Mouse (Mus musculus): ENCODE measurements around the gene Cd79a.
A peak's percentile ranks its signal among the peaks of the same experiment; 100 is the strongest.

Gene Cd79a

DNA sequence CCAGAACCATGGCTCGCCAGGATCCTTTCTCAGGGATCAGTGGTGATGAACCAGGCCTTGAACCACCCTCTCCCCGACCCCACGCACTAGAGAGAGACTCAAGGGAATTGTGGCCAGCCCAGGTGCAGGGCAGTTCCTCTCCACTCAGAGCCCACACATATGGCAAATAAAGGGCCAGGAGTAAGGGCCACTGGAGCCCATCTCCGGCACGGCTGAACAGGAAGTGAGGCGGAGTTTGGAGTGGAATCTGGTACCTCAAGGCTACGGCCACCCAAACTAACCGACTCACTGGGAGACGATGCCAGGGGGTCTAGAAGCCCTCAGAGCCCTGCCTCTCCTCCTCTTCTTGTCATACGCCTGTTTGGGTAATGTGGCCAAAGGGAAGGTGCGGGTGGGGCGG lies at the start of gene Cd79a:
Cd79a (plus strand) TSS at position 158 of the 400 bp plus-strand sequence.
- no peak for DNase-seq (ENCODE audit: low read depth)

DNA sequence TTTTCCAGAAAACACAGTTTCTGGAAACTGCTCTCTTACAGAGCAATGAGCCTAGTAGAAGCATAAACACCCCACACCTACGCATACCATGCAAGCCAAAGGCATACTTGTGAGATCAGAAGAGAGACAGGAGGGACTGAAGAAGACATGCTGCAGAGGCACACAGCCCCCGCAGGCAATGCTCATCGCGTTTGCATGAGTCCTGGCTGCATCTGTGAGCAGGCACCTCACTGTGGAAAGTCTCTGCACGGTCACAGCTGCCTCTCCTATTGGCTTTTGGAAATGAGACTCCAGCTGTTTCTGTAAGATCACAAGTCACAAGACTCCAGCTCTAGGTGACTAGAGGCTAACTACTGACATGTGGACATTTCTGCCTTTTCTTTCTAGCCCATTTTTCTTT lies 47.0 kb upstream of the Cd79a start:
- DNase-seq (ENCODE audit: low read depth), result peak; percentile 38

DNA sequence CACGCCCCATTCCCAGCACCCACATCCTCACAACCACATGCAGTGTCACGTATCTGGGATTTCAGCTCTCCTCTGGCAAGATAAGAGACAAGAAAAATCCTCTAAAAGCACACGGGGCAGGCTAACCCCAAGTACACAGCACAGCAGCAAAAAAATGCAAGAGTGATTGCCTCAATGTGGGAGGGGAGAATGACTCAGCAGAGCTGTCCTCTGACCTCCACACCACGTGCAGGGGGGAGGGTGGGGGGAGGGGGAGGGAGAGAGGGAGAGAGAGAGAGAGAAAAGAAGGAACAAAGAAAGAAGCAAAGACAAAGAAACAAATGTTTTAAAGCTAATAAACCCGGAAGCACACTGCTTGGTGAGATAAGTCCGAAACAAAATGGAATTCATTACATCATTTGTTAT lies 46.3 kb upstream of the Cd79a start:
- DNase-seq (ENCODE audit: low read depth), result peak; percentile 85

DNA sequence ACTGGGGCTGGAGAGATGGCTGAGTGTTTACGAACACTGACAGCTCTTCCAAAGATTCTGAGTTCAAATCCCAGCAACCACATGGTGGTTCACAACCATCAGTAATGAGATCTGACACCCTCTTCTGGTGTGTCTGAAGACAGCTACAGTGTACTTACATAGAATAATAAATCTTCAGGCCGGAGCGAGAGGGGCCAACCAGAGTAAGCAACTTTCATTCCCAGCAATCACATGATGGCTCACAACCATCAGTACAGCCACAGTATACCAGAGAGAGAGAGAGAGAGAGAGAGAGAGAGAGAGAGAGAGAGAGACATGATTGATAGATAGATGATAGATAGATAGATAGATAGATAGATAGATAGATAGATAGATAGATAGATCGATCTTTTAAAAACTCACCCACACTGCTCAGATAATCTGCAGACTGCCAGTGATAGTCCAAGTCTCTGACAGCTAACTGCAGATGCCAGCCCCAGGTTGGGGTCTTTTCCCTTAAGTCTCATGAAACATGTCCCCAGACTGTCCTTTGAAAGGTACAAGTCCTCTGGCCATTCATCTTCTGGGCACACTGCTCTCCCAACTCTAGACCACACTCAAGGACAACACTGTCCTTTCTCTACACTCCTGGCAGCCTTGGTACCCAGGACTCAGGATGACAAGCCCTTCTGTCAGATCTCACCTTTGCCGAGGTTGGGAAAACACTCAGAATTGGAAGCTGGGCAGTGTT lies 45.4 kb upstream of the Cd79a start:
- no peak for DNase-seq (ENCODE audit: low read depth)

DNA sequence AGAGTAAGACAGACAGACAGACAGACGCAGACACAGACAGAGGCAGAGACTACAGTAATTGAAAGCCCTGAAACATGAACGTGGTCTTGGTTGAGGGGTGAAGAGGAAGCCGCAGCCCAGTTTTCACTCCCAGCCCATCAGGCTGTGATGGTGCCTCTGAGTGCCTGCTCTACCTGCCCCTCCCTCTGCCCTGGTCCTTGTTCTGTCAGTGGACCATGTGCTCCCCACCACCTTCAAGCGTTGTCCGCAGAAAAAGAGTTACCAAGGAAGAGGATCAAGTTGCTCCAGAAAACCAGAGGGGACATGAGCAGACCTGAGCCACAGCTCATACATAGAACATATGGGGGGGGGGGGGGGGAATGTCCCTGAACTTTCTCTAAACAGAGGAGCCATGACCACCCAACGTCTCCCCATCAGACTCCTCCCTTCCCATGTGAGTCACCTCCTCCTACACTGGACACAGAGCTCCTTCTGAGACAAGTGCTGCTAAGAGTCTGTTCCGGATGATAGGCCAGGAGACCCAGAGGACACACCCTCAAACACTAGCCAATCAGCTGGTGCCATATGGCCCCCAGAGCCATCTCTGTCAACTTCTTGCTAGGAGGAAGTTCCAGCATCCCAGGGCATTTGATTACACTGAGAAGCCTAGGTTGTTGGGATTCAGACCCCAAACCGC lies 44.5 kb upstream of the Cd79a start:
- peak; percentile 29 for DNase-seq (ENCODE audit: low read depth)

DNA sequence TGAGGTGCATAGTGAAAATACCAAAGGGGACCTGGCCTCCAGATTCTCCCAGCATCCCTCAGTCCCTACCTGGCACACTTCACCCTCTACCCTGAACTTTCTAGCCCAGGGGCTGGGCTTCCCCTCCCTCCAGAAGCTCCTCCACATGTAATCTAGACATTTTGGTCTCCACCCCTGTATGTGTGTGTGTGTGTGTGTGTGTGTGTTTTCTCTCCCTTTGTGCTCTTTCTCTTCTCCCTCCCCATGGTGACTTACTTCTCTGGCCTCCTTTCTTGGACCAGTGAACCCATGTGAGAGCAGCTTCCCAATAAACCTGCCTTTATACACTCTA lies 44.0 kb upstream of the Cd79a start:
- peak; percentile 17 for DNase-seq (ENCODE audit: low read depth)

DNA sequence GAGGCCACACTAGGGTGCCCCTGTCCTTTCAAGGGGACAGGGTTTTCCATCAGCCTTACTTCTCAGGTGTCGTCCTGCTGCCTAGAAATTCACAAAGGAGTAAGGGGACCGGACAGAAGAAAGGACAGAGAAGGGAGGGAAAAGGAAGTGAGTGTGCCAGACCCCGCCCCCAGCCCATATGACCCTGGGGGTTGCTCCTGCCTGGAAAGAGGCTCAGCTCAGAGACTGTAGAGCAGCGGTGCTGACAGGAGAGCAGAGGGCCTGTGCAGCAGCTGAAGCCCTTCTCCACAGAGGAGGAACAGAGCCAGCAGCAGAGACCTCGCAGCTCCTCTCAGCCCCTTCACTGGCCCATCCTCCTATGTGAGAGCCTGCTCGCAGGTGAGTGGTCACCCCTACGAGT lies 43.5 kb upstream of the Cd79a start:
- peak; percentile 29 for DNase-seq (ENCODE audit: low read depth)

DNA sequence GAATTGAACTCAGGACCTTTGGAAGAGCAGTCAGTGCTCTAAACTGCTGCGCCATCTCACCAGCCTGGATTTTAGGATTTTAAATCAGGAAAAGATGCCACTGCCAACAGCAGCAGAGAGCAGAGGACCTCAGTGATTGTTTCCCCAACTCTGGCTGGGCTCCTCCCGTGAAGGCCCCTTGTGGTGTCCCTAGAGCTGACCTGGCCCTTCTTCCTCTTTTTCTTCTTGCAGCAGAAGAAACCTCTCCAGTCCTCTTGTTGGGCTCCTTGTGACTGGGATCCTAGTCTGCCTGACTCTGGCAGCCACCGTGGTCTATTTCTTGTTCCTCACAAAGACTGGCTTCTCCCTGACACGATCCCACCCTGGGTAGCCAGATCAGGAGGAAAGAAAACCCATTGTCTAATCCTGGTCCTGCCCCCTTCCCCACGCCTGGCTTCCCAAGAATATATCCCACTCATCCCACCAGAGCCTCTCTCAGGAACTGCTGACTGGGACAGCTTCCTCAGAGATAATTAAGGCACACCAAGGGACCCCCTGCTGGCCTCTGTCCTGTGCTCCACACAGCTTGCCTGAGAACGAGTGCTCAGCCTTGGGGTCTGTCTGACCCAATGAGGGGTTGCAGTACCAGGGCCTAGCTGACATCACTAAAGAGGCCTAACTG lies 40.6 kb upstream of the Cd79a start:
- DNase-seq (ENCODE audit: low read depth), result no peak

DNA sequence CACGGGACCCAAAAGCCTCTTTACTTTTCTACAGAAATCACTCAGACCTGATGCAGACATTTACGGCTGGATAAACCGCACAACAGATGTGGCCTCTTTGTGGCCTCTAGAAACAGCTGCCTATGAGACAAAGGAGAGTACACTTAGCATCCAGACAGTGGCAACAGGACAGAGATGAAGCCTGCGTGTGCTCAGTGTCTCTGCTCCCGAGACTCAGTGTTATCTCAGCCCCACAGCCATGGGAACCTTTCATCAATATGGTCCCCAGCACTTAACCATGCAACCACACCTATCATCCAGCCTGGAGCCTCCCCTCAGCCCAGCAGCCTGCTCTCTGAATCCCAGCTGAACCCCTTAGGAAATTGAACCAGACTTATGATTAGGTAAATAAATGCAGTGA lies 37.9 kb upstream of the Cd79a start:
- no peak for DNase-seq (ENCODE audit: low read depth)

DNA sequence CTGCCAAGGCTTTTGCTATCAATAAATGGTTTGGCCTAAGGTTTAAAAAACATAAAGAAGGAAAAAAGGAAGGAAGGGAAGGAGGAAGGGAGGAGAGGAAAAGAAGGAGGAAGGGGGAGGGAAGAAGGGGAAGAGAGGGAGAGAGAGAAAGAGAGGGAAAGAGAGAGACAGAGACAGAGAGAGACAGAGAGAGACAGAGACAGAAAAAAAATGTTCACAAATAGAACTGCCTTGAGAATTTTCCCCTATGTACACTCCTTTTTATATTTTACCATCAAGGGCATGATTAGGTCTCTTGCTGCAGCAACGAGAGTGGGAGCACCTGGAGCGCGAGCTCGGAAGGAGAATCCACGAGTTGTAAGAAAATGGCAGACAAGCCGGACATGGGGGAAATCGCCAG lies 35.3 kb upstream of the Cd79a start, which contains the start of gene Gm9844:
Gm9844 (plus strand) TSS at position 301 of the 400 bp plus-strand sequence.
- no peak for DNase-seq (ENCODE audit: low read depth)

DNA sequence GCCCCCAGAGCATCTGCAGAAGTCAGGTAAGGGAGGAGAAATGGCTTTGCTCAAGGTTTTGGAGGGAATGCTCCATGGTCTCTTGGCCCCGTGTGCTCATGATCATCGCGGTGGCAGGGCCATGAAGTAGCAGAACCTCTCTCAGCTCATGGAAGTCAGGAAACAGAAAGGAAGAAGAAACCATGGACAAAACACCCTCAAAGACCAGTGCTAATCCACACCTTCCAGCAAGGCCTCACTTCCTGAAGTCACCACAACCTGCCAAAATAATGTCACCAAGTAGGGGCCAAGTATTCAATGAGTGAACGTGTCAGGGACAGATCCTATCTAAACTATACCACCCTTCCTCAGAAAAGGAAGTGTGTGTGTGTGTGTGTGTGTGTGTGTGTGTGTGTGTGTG lies 34.3 kb upstream of the Cd79a start:
- no peak for DNase-seq (ENCODE audit: low read depth)

DNA sequence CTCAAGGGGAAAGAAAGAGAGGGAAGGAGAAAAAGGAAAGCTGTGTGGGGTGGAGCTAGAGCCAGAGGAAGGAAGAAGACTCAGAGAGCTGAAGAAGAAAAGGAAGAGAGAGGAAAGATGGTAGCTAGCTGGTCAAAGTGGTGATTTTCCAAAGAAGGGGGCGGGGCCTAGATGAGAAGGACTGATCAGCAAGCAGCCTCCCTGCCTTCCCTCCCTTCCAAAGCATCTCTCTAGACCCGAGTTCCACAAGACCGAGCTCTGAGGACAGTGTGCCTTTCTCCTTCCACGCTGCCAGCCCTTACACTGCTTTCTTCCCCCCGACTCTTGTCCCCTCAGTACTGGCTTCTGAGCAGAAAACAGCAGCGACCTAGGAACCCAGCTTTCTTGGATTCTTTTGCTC lies 33.0 kb upstream of the Cd79a start:
- DNase-seq (ENCODE audit: low read depth), result peak; percentile 34

DNA sequence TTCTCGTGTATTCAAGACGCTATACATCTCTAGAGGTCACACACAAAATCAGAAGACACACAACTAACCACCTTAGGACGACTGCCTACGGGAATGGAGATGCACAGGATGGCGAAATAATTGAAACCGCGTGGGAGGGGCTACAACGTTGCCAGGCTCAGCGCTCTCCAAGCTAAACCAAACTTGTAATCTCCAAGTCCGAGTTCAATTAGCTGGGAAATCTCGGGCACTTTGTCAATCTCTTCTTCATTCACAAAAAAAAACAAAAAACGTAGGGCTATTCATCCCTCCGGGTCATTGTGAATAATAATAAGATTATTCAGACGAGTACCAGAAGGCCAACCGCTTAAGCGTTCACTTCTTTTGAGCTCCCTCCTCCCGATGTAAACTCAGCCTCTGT lies 28.1 kb upstream of the Cd79a start:
- no peak for DNase-seq (ENCODE audit: low read depth)

DNA sequence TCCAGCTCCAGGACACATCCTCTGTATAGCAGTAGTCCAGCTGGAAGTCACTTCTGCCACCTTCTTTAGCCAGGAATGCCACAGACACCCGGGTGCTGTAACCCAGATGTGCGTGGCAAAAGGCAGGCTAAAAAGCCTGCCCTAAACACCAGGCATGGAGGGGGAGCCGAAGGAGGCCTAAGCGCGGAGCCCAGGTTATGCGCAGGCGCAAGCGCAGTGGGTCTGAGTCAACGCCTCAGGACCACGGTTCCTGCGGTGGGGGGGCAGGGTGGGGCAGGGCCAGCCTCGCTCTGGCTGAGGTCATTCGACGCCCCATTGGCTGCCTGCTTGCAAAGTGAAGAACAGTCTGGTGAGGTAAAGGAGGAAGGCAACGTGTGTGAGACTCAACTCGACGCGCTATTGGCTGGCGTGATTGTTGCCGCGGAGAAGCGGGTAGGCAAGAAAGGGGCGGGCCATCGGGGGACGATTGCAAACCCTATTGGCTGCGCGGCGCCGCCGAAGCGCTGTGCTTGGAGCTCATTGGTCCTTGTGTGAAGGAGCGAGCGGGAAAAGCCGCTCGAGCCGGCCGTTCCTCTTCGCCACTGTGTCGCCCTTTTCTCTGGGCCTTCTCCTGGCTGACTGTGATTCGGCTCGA lies 27.5 kb upstream of the Cd79a start, which contains the start of the genes Lypd4 and Dmrtc2:
Lypd4 (minus strand) TSS at position 410 of the 634 bp plus-strand sequence.
Dmrtc2 (plus strand) TSS at position 526 of the 634 bp plus-strand sequence.
- no peak for DNase-seq (ENCODE audit: low read depth)

DNA sequence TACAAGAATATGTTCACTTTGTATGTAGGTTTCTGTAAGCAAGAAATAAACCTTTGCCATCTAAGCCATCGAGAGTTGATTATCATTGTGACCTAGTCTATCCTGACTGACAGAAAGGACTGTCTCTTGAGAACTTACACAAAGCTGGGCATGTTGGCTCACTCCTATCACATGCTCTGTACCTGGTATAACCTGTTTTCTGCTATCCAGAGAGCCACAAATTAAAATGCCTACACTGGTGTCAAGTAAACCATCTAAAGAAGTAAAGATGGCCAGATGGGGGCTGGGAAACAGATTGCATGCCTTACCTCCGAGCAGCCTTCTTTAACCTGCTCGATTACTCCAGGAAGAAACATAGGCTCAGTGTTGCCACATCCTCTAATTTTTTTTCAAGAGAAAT lies 19.6 kb upstream of the Cd79a start:
- no peak for DNase-seq (ENCODE audit: low read depth)

DNA sequence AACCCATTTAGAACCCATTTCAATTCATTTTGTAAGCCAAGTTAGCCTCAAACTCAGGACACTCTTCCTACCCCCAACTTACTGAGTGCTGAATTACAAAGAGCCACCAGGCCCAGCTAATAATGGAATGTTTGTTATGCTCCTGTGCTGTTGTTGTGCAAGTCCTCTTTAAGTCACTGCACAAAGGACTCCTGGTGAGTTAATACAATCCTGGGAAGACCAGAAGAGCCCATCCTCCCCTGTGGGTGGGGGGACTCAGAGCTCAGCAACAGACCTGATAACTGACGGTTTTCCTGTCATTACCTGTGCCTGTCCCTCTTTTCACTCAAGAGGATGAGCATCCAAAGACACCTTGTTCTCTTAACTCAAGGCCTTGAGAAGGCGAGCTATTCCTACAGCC lies 17.6 kb upstream of the Cd79a start:
- no peak for DNase-seq (ENCODE audit: low read depth)

DNA sequence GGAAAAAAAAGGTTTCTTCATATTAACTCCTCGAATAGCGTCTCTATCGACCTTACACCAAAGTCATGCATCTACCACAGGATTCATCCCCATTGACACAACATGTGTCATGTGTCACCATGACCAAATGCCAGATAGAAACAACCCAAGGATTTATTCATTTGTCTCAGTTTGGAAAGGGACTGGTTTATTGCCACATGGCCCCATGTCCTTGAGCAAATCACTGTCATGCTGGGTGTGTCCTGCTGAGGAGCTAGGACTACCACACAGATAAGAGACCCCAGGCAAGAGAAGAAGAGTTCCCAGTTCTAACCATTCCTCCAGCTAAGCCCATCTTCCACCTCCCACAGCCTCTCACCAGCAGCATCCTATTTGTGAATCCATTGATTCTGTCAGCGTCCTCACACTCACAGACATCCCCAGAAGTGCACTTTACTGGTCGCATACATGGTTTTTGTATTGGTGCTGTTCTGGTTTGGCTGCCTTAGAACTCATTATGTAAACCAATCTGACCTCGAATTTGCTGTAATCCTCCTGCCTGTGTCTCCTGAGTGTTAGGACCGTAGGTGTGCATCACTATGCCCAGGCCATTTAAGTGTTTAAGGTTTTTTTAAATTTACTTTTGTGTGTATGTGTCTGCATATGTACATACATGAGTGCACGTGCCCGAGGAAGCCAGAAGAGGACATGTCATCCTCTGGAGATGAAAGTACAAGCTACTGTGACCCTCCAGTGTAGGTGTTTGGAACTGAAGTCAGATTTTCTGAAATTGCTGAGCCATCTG lies 14.6 kb upstream of the Cd79a start:
- DNase-seq (ENCODE audit: low read depth), result no peak

DNA sequence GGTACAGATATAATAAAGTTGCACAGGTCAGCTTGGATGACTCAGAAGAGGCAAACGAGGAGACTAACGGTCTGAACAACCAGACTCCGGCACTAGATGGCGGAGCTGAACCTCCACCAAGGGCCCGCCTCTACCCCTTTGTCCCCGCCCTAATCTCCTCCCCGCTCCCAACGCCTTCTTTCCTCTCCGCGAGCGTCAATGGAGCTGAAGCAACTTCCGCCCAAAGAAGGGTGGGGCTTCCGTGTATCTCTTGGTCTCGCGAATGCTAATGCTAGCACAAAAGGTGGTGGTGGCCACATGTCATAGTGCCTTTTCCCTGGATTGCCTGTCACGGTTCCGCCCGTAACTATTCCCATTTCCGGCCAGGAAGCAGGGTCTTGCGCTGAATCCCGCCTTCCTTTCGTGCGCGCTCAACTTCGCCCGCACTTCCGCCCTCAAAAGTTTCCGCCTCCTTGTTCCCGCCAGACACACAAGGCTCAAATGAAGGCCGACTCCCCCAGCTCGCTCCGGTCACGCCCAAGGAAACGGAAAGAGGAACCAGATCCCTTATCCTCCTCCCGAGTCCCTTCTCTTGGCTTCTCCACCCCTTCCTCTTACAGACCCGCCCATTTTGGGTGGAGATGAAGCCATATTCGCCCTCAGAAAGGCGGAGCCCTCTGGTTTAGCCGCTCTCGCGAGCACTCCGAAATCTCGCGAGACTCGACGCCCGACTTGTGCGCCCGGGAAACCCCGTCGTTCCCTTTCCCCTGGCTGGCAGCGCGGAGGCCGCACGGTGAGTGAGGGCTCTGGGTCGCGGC lies 13.1 kb upstream of the Cd79a start, which contains the start of gene Rps19:
Rps19 (plus strand) TSS at position 476 of the 797 bp plus-strand sequence.
- peak; percentile 100 for DNase-seq (ENCODE audit: low read depth)

DNA sequence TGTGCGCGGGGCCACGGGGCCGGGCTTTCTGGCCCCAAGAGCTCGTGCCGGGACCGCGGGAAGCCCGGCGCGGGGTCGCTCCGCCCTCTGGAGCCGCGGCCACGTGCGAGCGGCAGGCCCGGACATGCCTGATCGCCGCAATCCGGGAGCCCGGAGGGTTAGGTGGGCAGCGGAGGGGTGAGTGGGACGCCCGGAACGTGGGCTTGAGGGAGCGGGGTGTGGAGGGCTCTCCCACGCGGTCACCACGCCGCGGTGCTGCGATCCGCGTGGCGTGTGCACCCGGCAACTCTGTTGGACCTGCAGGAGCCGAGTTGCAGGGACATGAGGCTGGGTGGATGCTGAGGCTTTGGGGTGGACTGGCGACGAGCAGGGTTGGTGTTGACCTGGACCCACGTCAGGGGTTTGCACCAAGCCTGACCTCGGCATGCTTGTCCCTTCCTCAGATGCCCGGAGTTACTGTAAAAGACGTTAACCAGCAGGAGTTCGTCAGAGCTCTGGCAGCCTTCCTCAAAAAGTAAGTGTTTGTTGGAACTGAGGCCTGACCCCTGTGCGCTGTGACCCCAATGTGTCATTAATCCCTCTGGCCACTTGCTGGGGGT lies 12.4 kb upstream of the Cd79a start:
- DNase-seq (ENCODE audit: low read depth), result peak; percentile 50

Measured in NIH3T3 (cell line).